Mouse (Mus musculus): Measurements from ENCODE around the gene Glipr1.

DNA sequence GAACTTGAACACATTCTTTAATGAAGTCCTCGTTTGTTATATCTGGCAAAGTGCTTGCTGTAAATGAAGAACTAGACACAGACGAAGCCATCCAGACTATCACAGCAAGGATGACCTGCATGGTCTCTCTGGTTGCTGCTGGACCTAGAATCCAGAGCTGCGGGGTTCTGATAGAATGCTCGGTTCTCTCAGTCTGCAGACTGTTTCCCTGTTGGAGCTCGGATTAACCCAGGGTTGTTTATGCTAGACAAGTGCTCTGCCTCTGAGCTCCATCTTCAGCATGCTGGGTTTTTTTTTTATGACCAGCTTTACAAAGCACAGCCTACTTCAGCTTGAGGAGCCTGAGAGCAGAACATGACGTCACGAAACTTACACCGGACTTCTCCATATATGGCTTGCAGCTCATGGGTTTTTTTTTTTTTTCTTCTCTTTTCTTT lies 5.5 kb downstream of the Glipr1 start:
- TF ChIP-seq CTCF (IDR thresholded peaks at IDR 0.05; ENCODE audit: low read depth, low read length) (no peak), POLR2A (IDR thresholded peaks at IDR 0.05; ENCODE audit: borderline replicate concordance, low read depth, low read length) (peak; percentile 71; the same call in 1 of the 2 replicates)
